Mouse (Mus musculus): Measurements from ENCODE around the gene Ccr4. TPM values are rescaled to one million over a fixed set of nuclear protein-coding genes. Genes with fewer than 3 reads are reported as not detected.

Gene Ccr4
- polyA plus RNA-seq, 1 experiment, result 1.7 TPM

GRCm38 (mm10) chr9:114468701-114469100 is 36.0 kb downstream of the Ccr4 start:
- no peak for DNase-seq (ENCODE audit: low spot score)

- no peak for DNase-seq (ENCODE audit: low spot score)
Observed at GRCm38 (mm10) chr9:114468217-114468616, 36.5 kb downstream of the Ccr4 start.

- no peak for DNase-seq (ENCODE audit: low spot score)
Observed at GRCm38 (mm10) chr9:114466871-114467270, 37.8 kb downstream of the Ccr4 start.

- DNase-seq (ENCODE audit: low spot score), result no peak
Observed at GRCm38 (mm10) chr9:114465442-114465841, 39.3 kb downstream of the Ccr4 start.

GRCm38 (mm10) chr9:114462569-114462968 is 42.1 kb downstream of the Ccr4 start:
- DNase-seq (ENCODE audit: low spot score), result no peak

- DNase-seq (ENCODE audit: low spot score), result no peak
Observed at GRCm38 (mm10) chr9:114458436-114458835, 46.3 kb downstream of the Ccr4 start.

- no peak for DNase-seq (ENCODE audit: low spot score)
Observed at GRCm38 (mm10) chr9:114455420-114455819, 49.3 kb downstream of the Ccr4 start.

- DNase-seq (ENCODE audit: low spot score), result no peak
Observed at GRCm38 (mm10) chr9:114452418-114452817, 52.3 kb downstream of the Ccr4 start.

- no peak for DNase-seq (ENCODE audit: low spot score)
Observed at GRCm38 (mm10) chr9:114451615-114452014, 53.1 kb downstream of the Ccr4 start.

GRCm38 (mm10) chr9:114449120-114449754 is 55.5 kb downstream of the Ccr4 start:
- no peak for DNase-seq (ENCODE audit: low spot score)

- DNase-seq (ENCODE audit: low spot score), result no peak
Observed at GRCm38 (mm10) chr9:114448700-114449099, 56.0 kb downstream of the Ccr4 start.

- no peak for DNase-seq (ENCODE audit: low spot score)
Observed at GRCm38 (mm10) chr9:114446887-114447286, 57.8 kb downstream of the Ccr4 start.

GRCm38 (mm10) chr9:114443351-114443750 is 61.4 kb downstream of the Ccr4 start:
- no peak for DNase-seq (ENCODE audit: low spot score)

GRCm38 (mm10) chr9:114442893-114443292 is 61.8 kb downstream of the Ccr4 start:
- DNase-seq (ENCODE audit: low spot score), result no peak

GRCm38 (mm10) chr9:114442225-114442624 is 62.5 kb downstream of the Ccr4 start:
- no peak for DNase-seq (ENCODE audit: low spot score)

GRCm38 (mm10) chr9:114440548-114440947 is 64.2 kb downstream of the Ccr4 start:
- no peak for DNase-seq (ENCODE audit: low spot score)

Other genes with a start within 250 kb of the Ccr4 start
- not detected in 2 replicates for gene Bcl2a1c, start 174.8 kb downstream of the Ccr4 start, polyA plus RNA-seq (2012; rRNA removed)
- 93.7 and 105 TPM in 2 replicates for gene Crtap, start 114.2 kb downstream of the Ccr4 start, polyA plus RNA-seq (2012; rRNA removed)
- gene Glb1, start 103.8 kb downstream of the Ccr4 start, polyA plus RNA-seq (2012; rRNA removed), result 31.6 and 32.3 TPM in 2 replicates
- 5.0 and 5.8 TPM in 2 replicates for gene Tmppe, start 103.8 kb downstream of the Ccr4 start, polyA plus RNA-seq (2012; rRNA removed)
- gene C130032M10Rik, start 10.8 kb upstream of the Ccr4 start, polyA plus RNA-seq (2012; rRNA removed), result 0.10 TPM in 1 of 2 replicates, not detected in the other
- 0.23 and 0.28 TPM in 2 replicates for gene Trim71, start 59.5 kb upstream of the Ccr4 start, polyA plus RNA-seq (2012; rRNA removed)
- 42.0 and 45.8 TPM in 2 replicates for gene Cnot10, start 135.3 kb upstream of the Ccr4 start, polyA plus RNA-seq (2012; rRNA removed)
- gene Dync1li1, start 183.9 kb upstream of the Ccr4 start, polyA plus RNA-seq (2012; rRNA removed), result 24.9 and 27.6 TPM in 2 replicates
- gene Cmtm6, start 226.2 kb upstream of the Ccr4 start, polyA plus RNA-seq (2012; rRNA removed), result 40.3 and 41.4 TPM in 2 replicates